Mouse (Mus musculus) midbrain, embryonic 13.5 days (tissue): ENCODE results near the gene Best3. TPM values are rescaled to one million over a fixed set of nuclear protein-coding genes. Genes with fewer than 3 reads are reported as not detected.

Source experiments
- ATAC-seq: fragments of 200-750 bp; cut with Nextera tagmentation; 2 replicates; pipeline ENCODE4 v1.8.0; 2017; ENCODE audit warnings: mild to moderate bottlenecking, moderate TSS enrichment, moderate library complexity
- H3K27ac ChIP-seq: fragments of 300-500 bp; sonication (generic); 2 replicates; pipeline ENCODE4 v1.5.1; 2015; ENCODE audit warnings: inconsistent platforms, mild to moderate bottlenecking, moderate library complexity
- H3K27me3 ChIP-seq: fragments of 300-500 bp; sonication (generic); 2 replicates; pipeline ENCODE4 v1.6.1; 2015; ENCODE audit warnings: mild to moderate bottlenecking, inconsistent platforms
- H3K36me3 ChIP-seq: fragments of 300-500 bp; sonication (generic); 2 replicates; pipeline ENCODE4 v1.6.1; 2015; ENCODE audit warnings: mild to moderate bottlenecking, inconsistent platforms
- H3K4me1 ChIP-seq: fragments of 300-500 bp; sonication (generic); replicated peaks from 2 replicates; pipeline ENCODE4 v1.6.1; 2015; ENCODE audit warnings: inconsistent platforms
- H3K4me2 ChIP-seq: fragments of 300-500 bp; sonication (generic); replicated peaks from 2 replicates; pipeline ENCODE4 v1.6.1; 2015; ENCODE audit warnings: moderate library complexity, mild to moderate bottlenecking, inconsistent platforms
- H3K4me3 ChIP-seq: fragments of 300-500 bp; sonication (generic); replicated peaks from 2 replicates; pipeline ENCODE4 v1.5.1; 2015; ENCODE audit warnings: mild to moderate bottlenecking, inconsistent platforms
- H3K9ac ChIP-seq: fragments of 300-500 bp; sonication (generic); replicated peaks from 2 replicates; pipeline ENCODE4 v1.6.1; 2015; ENCODE audit warnings: mild to moderate bottlenecking, inconsistent platforms
- H3K9me3 ChIP-seq: fragments of 300-500 bp; sonication (generic); 2 replicates; pipeline ENCODE4 v1.6.1; 2016; ENCODE audit warnings: mild to moderate bottlenecking, inconsistent platforms
- WGBS: fragments of 180-500 bp; shearing (Covaris S2); methylation state at CpG from one replicate; pipeline ENCODE4 v1.1.7; 2015; 5-methylcytosine and 5-hydroxymethylcytosine counted together
- polyA plus RNA-seq: library from polyadenylated mRNA; unstranded; fragments of >200 nt; fragmentation: Nextera tagmentation; extraction: Ambion mirVana; gene quantifications from 2 replicates; pipeline ENCODE4 v1.2.1, GENCODE M21; 2015

The Best3 gene
- polyA plus RNA-seq, 1 experiment from 2014 or later, result 0.15 TPM

GRCm38 (mm10) chr10:116957867-116958551, 28.1 kb upstream of the Best3 start:
- H3K27ac ChIP-seq, result no peak overlapping the region
- H3K36me3 ChIP-seq, result no peaks in the 10 kb centered on the region
- 62% methylated on average over 5 of the region's 5 CpGs for WGBS

DNA sequence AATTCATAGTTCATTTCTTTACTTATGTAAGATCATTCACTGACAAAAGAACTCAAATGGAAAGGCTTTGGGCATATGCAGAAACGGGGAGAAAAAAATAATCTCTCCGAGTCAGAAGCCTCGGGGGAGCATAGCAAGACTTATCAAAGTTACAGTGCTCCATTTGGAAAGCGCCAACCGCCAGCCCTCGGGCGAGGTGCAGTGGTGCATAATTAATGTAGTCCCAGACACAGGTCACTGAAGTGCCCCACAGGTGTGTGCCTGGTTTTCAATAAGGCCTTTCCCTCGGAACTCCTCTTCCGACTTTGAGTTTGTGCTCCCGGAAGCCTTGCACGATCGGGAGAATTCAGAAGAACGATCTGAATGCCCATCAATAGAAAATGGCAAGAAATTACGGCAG, 24.0 kb upstream of the Best3 start:
- WGBS, result 77% methylated on average over 14 of the region's 14 CpGs
- Histone ChIP-seq H3K4me3 (no peak overlapping the region), H3K4me1 (no peaks in the 10 kb centered on the region), H3K36me3 (no peaks in the 10 kb centered on the region), H3K9ac (no peak overlapping the region), H3K27ac (no peak overlapping the region), H3K9me3 (no peaks in the 10 kb centered on the region), H3K27me3 (no peaks in the 10 kb centered on the region), H3K4me2 (no peak overlapping the region)
- ATAC-seq, result no peak

More at GRCm38 (mm10) chr10:116957867-116958551, 28.1 kb upstream of the Best3 start:
- Histone ChIP-seq H3K27me3 (no peaks in the 10 kb centered on the region), H3K9me3 (no peaks in the 10 kb centered on the region), H3K4me3 (no peak overlapping the region), H3K4me1 (no peaks in the 10 kb centered on the region), H3K4me2 (no peak overlapping the region), H3K9ac (no peak overlapping the region)
- ATAC-seq, result no peak

- Histone ChIP-seq H3K4me3 (no peak overlapping the region), H3K27me3 (no peaks in the 10 kb centered on the region), H3K4me2 (no peak overlapping the region), H3K9ac (no peak overlapping the region), H3K4me1 (no peaks in the 10 kb centered on the region), H3K36me3 (no peaks in the 10 kb centered on the region), H3K27ac (no peak overlapping the region), H3K9me3 (no peaks in the 10 kb centered on the region)
- ATAC-seq, result no peak
- WGBS, result 60% methylated on average over 17 of the region's 17 CpGs
These were observed 23.3 kb upstream of the Best3 start for GRCm38 (mm10) chr10:116962803-116963202.

- 86% methylated on average over 11 of the region's 11 CpGs for WGBS
- no peak for ATAC-seq
- no peak overlapping the region for H3K4me3 ChIP-seq
- no peaks in the 10 kb centered on the region for H3K36me3 ChIP-seq
- H3K9ac ChIP-seq, result no peak overlapping the region
- no peaks in the 10 kb centered on the region for H3K9me3 ChIP-seq
- H3K27me3 ChIP-seq, result no peaks in the 10 kb centered on the region
- no peak overlapping the region for H3K27ac ChIP-seq
- H3K4me1 ChIP-seq, result no peaks in the 10 kb centered on the region
- no peak overlapping the region for H3K4me2 ChIP-seq
These were observed 22.0 kb upstream of the Best3 start for GRCm38 (mm10) chr10:116964084-116964483.

DNA sequence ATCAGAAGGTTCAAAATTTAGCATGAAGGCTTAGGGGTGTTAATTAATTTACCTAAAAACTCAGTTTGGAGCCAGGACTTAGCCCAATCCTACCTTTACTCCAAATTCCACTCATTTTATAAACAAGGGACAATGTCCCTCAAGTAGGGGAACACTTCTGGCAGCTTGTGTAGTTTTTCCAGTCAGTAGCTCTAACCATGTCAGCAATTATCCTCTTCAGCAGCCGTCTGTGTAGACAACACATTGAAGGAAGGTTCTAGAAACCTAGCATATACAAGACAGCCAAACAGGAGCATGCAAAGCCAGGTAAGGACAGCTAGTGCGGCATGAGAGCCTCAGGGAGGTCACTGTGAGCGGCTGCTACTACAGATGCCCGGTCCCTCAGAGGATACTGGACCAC, 21.5 kb upstream of the Best3 start:
- WGBS, result 88% methylated on average over 4 of the region's 4 CpGs
- no peak for ATAC-seq
- H3K27ac ChIP-seq, result no peak overlapping the region

DNA sequence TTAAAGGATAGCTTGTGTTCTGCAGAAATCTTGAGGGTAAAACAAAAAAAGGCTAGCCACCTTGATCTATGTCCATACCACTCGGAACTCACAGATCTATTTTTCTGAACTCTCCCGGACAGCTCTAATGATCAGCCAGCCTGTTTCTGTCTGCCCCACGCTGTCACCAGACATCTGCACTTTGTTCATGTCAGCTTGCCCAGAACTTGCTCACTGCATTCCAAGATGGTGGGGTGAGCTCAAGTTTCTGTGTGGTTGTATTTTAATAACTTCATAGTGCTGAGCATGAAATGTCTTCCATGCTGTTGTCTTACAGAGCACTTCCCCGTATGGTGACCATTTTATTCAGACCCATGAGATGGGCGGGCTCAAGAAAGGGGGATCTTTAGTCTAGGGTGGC, 20.8 kb upstream of the Best3 start:
- no peaks in the 10 kb centered on the region for H3K36me3 ChIP-seq
- H3K27me3 ChIP-seq, result no peaks in the 10 kb centered on the region
- no peak overlapping the region for H3K9ac ChIP-seq
- H3K9me3 ChIP-seq, result no peaks in the 10 kb centered on the region
- H3K27ac ChIP-seq, result no peak overlapping the region
- no peak for ATAC-seq
- 83% methylated on average over 5 of the region's 5 CpGs for WGBS
- no peak overlapping the region for H3K4me3 ChIP-seq
- H3K4me1 ChIP-seq, result no peaks in the 10 kb centered on the region
- H3K4me2 ChIP-seq, result no peak overlapping the region

More for the DNA sequence above, 21.5 kb upstream of the Best3 start:
- no peaks in the 10 kb centered on the region for H3K9me3 ChIP-seq
- H3K27me3 ChIP-seq, result no peaks in the 10 kb centered on the region
- no peak overlapping the region for H3K9ac ChIP-seq
- H3K4me1 ChIP-seq, result no peaks in the 10 kb centered on the region
- no peak overlapping the region for H3K4me2 ChIP-seq
- no peaks in the 10 kb centered on the region for H3K36me3 ChIP-seq
- no peak overlapping the region for H3K4me3 ChIP-seq

DNA sequence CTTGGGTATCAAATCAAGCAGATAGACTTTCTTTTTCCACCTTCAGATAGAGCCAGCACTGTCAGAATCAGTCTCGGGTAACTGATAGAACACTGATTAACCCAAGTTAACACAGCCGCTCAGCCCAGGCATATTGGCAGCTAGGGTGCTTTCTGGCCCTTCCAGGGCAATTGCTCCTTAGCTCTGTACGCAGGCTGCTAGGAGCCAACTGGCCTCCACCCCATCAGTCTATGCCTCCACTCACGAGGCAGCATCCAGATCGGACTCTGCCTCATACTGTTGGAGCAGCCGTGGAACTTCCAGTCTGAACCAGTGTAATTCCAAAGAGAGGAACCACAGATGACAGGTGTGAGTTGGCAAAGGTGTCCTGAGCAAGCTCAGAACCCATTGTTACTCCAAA, 20.0 kb upstream of the Best3 start:
- Histone ChIP-seq H3K27ac (no peak overlapping the region), H3K9me3 (no peaks in the 10 kb centered on the region), H3K4me1 (no peaks in the 10 kb centered on the region), H3K4me3 (no peak overlapping the region), H3K36me3 (no peaks in the 10 kb centered on the region), H3K27me3 (no peaks in the 10 kb centered on the region), H3K9ac (no peak overlapping the region), H3K4me2 (no peak overlapping the region)
- WGBS, result 82% methylated on average over 6 of the region's 6 CpGs
- no peak for ATAC-seq

DNA sequence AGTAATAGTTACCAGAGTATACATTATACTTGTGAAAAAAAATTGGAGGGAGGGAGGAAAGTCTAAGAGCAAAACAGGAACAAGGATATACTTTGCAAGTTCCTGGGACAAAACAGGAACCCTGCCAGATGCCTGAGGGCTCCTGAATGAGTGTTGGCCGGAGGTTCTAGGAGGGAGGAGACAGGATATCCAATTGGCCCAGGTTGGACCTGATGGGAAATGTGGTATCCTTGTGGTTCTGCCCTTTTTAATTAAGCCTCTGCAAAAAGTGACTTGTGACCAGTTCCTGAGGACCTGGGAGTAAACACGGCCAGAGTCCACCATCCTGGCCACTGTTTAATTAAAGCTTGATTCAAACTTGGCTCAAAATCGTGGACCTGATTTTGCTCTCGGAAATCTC, 17.4 kb upstream of the Best3 start:
- no peaks in the 10 kb centered on the region for H3K36me3 ChIP-seq
- ATAC-seq, result no peak
- H3K4me3 ChIP-seq, result no peak overlapping the region
- no peaks in the 10 kb centered on the region for H3K9me3 ChIP-seq
- H3K4me2 ChIP-seq, result no peak overlapping the region
- no peaks in the 10 kb centered on the region for H3K4me1 ChIP-seq
- H3K9ac ChIP-seq, result no peak overlapping the region
- H3K27me3 ChIP-seq, result no peaks in the 10 kb centered on the region
- 91% methylated on average over 4 of the region's 4 CpGs for WGBS
- no peak overlapping the region for H3K27ac ChIP-seq

- ATAC-seq, result no peak
- H3K4me2 ChIP-seq, result no peak within 1 kb of the TSS
- no peak within 1 kb of the TSS for H3K4me3 ChIP-seq
- no peaks in the 10 kb centered on the region for H3K36me3 ChIP-seq
- H3K27ac ChIP-seq, result no peak within 1 kb of the TSS
- H3K9ac ChIP-seq, result no peak within 1 kb of the TSS
- no peaks in the 10 kb centered on the region for H3K27me3 ChIP-seq
- no peaks in the 10 kb centered on the region for H3K9me3 ChIP-seq
- no peaks in the 10 kb centered on the region for H3K4me1 ChIP-seq
- 94% methylated on average over 6 of the region's 6 CpGs for WGBS
These were observed 13.6 kb upstream of the Best3 start, which contains the start of gene Gm10271 for GRCm38 (mm10) chr10:116972509-116972908. Gene Gm10271 (minus strand): TSS chr10:116972609.

DNA sequence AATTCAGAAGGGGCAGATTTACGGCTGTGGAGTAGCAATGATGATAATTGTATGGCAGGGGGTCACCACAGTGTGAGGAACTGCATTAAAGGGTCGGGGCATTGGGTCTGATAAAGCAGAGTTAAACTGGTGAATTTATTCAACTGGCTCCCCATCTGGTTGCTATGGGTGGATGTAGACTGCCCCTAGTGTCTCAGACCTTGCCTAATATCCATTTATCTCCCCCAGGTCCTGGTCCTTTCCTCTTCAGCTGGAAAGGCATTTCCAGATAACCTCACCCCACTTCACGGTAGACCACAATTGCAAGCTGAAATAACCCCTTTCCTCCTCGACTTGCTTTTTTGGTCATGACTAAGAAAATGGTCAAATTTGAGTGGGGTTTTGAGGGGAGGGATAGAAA, 8.7 kb upstream of the Best3 start:
- Histone ChIP-seq H3K4me1 (no peaks in the 10 kb centered on the region), H3K4me2 (no peak overlapping the region), H3K27ac (no peak overlapping the region), H3K27me3 (no peaks in the 10 kb centered on the region), H3K9me3 (no peaks in the 10 kb centered on the region), H3K4me3 (no peak overlapping the region), H3K9ac (no peak overlapping the region), H3K36me3 (no peaks in the 10 kb centered on the region)
- no peak for ATAC-seq
- WGBS, result 71% methylated on average over 4 of the region's 4 CpGs

DNA sequence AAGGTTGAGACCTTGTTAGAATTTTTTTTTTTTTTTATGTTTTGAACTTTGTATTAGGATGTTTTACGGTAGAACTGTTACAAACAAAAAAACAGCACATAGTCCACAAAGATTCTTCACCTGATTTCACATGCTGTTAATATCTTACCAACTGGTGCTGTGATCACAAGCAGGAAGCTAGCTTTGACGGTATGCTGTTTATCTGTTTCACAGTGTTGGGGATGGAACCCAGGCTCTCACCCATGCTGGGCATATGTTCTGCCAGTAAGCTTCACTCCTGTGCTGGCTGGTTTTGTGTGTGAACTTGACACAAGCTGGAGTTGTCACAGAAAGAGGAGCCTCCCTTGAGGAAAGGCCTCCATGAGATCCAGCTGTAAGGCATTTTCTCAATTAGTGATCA, 8.3 kb upstream of the Best3 start:
- no peaks in the 10 kb centered on the region for H3K27me3 ChIP-seq
- no peaks in the 10 kb centered on the region for H3K36me3 ChIP-seq
- no peak overlapping the region for H3K27ac ChIP-seq
- H3K9me3 ChIP-seq, result no peaks in the 10 kb centered on the region
- H3K4me2 ChIP-seq, result no peak overlapping the region
- ATAC-seq, result no peak
- no peaks in the 10 kb centered on the region for H3K4me1 ChIP-seq
- 88% methylated on average over 2 of the region's 2 CpGs for WGBS
- H3K9ac ChIP-seq, result no peak overlapping the region
- no peak overlapping the region for H3K4me3 ChIP-seq

DNA sequence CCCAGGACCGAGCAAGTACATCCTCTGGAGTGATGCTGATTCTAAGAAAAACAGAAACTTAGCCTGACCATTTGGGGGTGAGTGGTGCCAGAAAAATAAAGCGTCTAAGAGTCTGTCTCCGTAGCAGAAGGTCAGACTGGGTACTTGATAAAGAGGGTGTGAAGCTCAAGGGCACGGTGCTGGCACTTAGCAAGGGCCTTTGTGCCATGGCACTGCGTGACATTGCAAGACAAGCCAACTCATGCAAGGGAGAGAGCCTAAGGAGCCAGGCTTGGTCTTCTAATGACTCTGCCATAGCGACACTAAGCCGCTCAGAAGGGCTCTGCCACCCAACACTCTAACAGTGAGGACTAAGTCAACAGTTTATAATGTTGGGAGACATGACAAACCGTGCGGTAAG, 7.3 kb upstream of the Best3 start:
- H3K4me3 ChIP-seq, result no peak overlapping the region
- H3K9ac ChIP-seq, result no peak overlapping the region
- H3K4me1 ChIP-seq, result no peaks in the 10 kb centered on the region
- no peak overlapping the region for H3K27ac ChIP-seq
- no peak for ATAC-seq
- H3K36me3 ChIP-seq, result no peaks in the 10 kb centered on the region
- WGBS, result 92% methylated on average over 9 of the region's 9 CpGs
- H3K9me3 ChIP-seq, result no peaks in the 10 kb centered on the region
- H3K4me2 ChIP-seq, result no peak overlapping the region
- no peaks in the 10 kb centered on the region for H3K27me3 ChIP-seq

- no peak overlapping the region for H3K27ac ChIP-seq
- no peak for ATAC-seq
- H3K4me3 ChIP-seq, result no peak overlapping the region
- WGBS, result 89% methylated on average over 4 of the region's 4 CpGs
- no peak overlapping the region for H3K4me2 ChIP-seq
- no peak overlapping the region for H3K9ac ChIP-seq
- H3K9me3 ChIP-seq, result no peaks in the 10 kb centered on the region
- no peaks in the 10 kb centered on the region for H3K36me3 ChIP-seq
- no peaks in the 10 kb centered on the region; the same call in 1 of the 2 replicates for H3K4me1 ChIP-seq
- H3K27me3 ChIP-seq, result no peaks in the 10 kb centered on the region
These were observed 5.8 kb upstream of the Best3 start for GRCm38 (mm10) chr10:116980273-116980672.
